Mouse (Mus musculus): ENCODE measurements around the gene Wdr74.

- TF ChIP-seq CTCF (conservative IDR thresholded peaks at IDR 0.05; ENCODE audit: insufficient read depth, insufficient read length, low read depth, low read length) (no peak), POLR2A (IDR thresholded peaks at IDR 0.05; ENCODE audit: low read depth, low read length) (no peak)
Observed at GRCm38 (mm10) chr19:8757471-8757998, 21.9 kb downstream of the Wdr74 start.
